Mouse (Mus musculus) cerebellum, adult 2 months (tissue): ENCODE data around the gene Arx. TPM values are rescaled to one million over a fixed set of nuclear protein-coding genes. Genes with fewer than 3 reads are reported as not detected.
A peak's percentile ranks its signal among the peaks of the same experiment; 100 is the strongest.

Experiments used
- DNase-seq, 2 experiments: peaks; one replicate each; pipeline ENCODE4 v3.0.0; 2021
- H3K27ac ChIP-seq: fragments of 200-500 bp; 2 replicates; pipeline ENCODE4 v1.5.1; 2012; ENCODE audit warnings: low read length, control low read depth, inconsistent platforms; ENCODE audit not compliant: insufficient read depth
- H3K27me3 ChIP-seq: fragments of 200-500 bp; 2 replicates; pipeline ENCODE4 v1.6.1; 2012; ENCODE audit warnings: inconsistent platforms, mild to moderate bottlenecking, low read length, moderate library complexity; ENCODE audit not compliant: control insufficient read depth, insufficient read depth
- H3K4me1 ChIP-seq: fragments of 200-500 bp; 2 replicates; pipeline ENCODE4 v1.6.1; 2011; ENCODE audit warnings: low read length; ENCODE audit not compliant: control insufficient read depth, insufficient read depth
- H3K4me3 ChIP-seq: fragments of 200-500 bp; replicated peaks from 2 replicates; pipeline ENCODE3; 2011; ENCODE audit warnings: mild to moderate bottlenecking, low read depth, low read length, control low read depth; ENCODE audit not compliant: insufficient read depth
- CTCF ChIP-seq: fragments of 200-500 bp; IDR thresholded peaks from 2 replicates; pipeline ENCODE4 v1.5.1; 2011; ENCODE audit warnings: low read depth, mild to moderate bottlenecking, control low read depth, low read length, moderate library complexity, borderline replicate concordance; ENCODE audit not compliant: insufficient read depth
- POLR2A ChIP-seq: fragments of 200-500 bp; IDR thresholded peaks from 2 replicates; pipeline ENCODE4 v1.6.1; 2011; ENCODE audit warnings: low read length, control low read depth, borderline replicate concordance; ENCODE audit not compliant: insufficient read depth
- WGBS: fragments of 180-500 bp; shearing (Covaris S2); methylation state at CpG from one replicate; pipeline ENCODE4 v1.1.7; 2018; 5-methylcytosine and 5-hydroxymethylcytosine counted together
- polyA plus RNA-seq: library from polyadenylated mRNA; depleted of rRNA; stranded (reverse); fragments of >200 nt; gene quantifications from 2 replicates; pipeline ENCODE4 v1.2.3, GENCODE M21; 2012

Gene Arx
- polyA plus RNA-seq, 1 experiment, result not detected

- WGBS, result 8% methylated on average over 37 of the region's 37 CpGs
- TF ChIP-seq POLR2A (no peak), CTCF (no peak)
- Histone ChIP-seq H3K27ac (no peak overlapping the region), H3K4me1 (no peaks in the 10 kb centered on the region), H3K4me3 (peak overlapping the region; percentile 39), H3K27me3 (peaks cover 6% of the 10 kb centered on the region; the same call in 1 of the 2 replicates)
- peak in 1 of 2 experiments; percentile 16 for DNase-seq
These were observed 2.8 kb downstream of the Arx start for GRCm38 (mm10) chrX:93289076-93289475.

- no peaks in the 10 kb centered on the region for H3K4me1 ChIP-seq
- H3K27ac ChIP-seq, result no peak overlapping the region
- DNase-seq, result no peak
- no peak overlapping the region for H3K4me3 ChIP-seq
- H3K27me3 ChIP-seq, result peaks cover 6% of the 10 kb centered on the region; the same call in 1 of the 2 replicates
- TF ChIP-seq POLR2A (no peak), CTCF (no peak)
- WGBS, result 13% methylated on average over 12 of the region's 12 CpGs
These were observed 3.7 kb downstream of the Arx start for GRCm38 (mm10) chrX:93289851-93290380.

- Histone ChIP-seq H3K27ac (no peak overlapping the region), H3K4me3 (no peak overlapping the region), H3K27me3 (peaks cover 2% of the 10 kb centered on the region; the same call in 1 of the 2 replicates), H3K4me1 (no peaks in the 10 kb centered on the region)
- no peak for DNase-seq
- no peak for TF ChIP-seq POLR2A
- no peak for TF ChIP-seq CTCF
- 10% methylated on average over 6 of the region's 6 CpGs for WGBS
These were observed 5.8 kb downstream of the Arx start for GRCm38 (mm10) chrX:93292031-93292430.

GRCm38 (mm10) chrX:93294736-93295490 lies 8.7 kb downstream of the Arx start:
- H3K27ac ChIP-seq, result no peak overlapping the region
- no peaks in the 10 kb centered on the region for H3K4me1 ChIP-seq
- TF ChIP-seq CTCF (no peak), POLR2A (no peak)
- H3K27me3 ChIP-seq, result peaks cover 3% of the 10 kb centered on the region; the same call in 1 of the 2 replicates
- DNase-seq, result no peak
- no peak overlapping the region for H3K4me3 ChIP-seq
- 14% methylated on average over 24 of the region's 25 CpGs for WGBS

GRCm38 (mm10) chrX:93295819-93296218 lies 9.6 kb downstream of the Arx start:
- no peak for DNase-seq
- TF ChIP-seq POLR2A (no peak), CTCF (no peak)
- H3K4me1 ChIP-seq, result no peaks in the 10 kb centered on the region
- no peak overlapping the region for H3K4me3 ChIP-seq
- 11% methylated on average over 5 of the region's 5 CpGs for WGBS
- H3K27ac ChIP-seq, result no peak overlapping the region
- peaks cover 3% of the 10 kb centered on the region; the same call in 1 of the 2 replicates for H3K27me3 ChIP-seq

GRCm38 (mm10) chrX:93297001-93297441 lies 10.8 kb downstream of the Arx start:
- peaks cover 3% of the 10 kb centered on the region; the same call in 1 of the 2 replicates for H3K27me3 ChIP-seq
- H3K4me3 ChIP-seq, result no peak overlapping the region
- no peak for DNase-seq
- H3K27ac ChIP-seq, result no peak overlapping the region
- TF ChIP-seq POLR2A, result no peak
- TF ChIP-seq CTCF, result no peak
- H3K4me1 ChIP-seq, result no peaks in the 10 kb centered on the region
- WGBS, result 12% methylated on average over 39 of the region's 40 CpGs

- Histone ChIP-seq H3K4me1 (no peaks in the 10 kb centered on the region), H3K27ac (no peak overlapping the region), H3K27me3 (peaks cover 3% of the 10 kb centered on the region; the same call in 1 of the 2 replicates), H3K4me3 (no peak overlapping the region)
- 14% methylated on average over 34 of the region's 43 CpGs for WGBS
- DNase-seq, result no peak
- TF ChIP-seq CTCF (no peak), POLR2A (no peak)
These were observed 12.9 kb downstream of the Arx start for GRCm38 (mm10) chrX:93299046-93299626.
